Mouse (Mus musculus) Muller cell, postnatal 12 days (primary cell): ENCODE measurements around the gene Tomt.

Experiments
- DNase-seq: peaks from one replicate; pipeline ENCODE4 v3.0.0-alpha.2; 2015; ENCODE audit errors: inconsistent ontology term

Tomt gene

DNA sequence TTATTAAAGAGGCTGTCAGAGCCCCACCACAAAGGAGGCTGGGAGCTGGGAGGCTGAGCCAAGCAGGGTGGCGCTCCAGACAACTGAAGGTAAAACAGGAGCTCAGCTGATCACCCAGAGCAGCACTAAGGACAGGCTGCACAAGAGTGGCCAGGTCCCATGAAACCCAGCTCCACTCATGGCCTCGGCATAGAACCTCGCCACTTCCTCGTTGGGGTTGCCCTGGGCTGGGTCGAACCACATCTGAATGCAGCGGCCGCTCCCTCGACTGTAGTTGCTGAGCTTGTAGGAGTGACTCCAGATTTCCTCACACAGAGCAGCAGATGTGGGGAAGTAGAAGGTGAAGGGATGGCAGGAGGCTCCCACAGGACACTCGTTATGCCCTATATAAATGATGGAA is 47.8 kb downstream of the Tomt start:
- no peak for DNase-seq

DNA sequence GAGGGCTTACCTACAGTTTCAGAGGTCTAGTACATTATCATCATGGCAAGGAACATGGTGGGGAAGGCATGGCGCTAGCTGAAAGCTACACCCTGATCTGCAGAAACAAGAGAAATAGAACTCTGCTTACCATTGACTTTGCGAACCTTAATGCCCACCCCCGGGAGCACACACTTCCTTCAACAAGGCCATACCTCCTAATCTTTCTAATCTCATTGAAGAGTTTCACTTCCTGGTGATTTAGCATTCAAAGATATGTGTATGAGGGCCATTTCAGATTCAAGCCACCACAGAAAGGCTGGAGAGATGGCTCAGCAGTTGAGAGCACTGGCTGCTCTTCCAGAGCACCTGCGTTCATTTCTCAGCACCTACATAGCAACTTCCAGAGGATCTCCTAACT is 49.1 kb downstream of the Tomt start, which contains the start of gene Folr2:
Gene Folr2, minus strand, starts transcription at position 101 of the 400 bp plus-strand sequence.
- DNase-seq, result no peak

DNA sequence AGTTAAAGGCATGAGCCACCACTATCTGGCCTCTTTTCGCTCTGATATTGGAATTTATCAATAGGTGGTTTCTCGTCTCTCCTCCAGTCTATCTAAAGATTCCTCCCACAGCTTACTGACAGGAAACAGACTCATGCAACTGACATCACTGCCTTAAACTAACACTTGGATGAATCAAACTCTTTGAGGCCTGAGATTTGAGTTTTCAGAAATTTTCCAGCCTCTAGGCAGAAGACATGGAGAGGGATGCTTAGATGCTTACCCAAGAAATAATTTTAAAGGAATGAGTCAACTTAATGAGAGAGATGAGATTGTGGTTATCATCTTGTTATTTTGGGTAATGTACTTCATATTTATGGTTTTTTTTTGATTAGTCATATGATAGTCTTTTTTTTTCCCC is 52.3 kb downstream of the Tomt start:
- DNase-seq, result peak; percentile 40

DNA sequence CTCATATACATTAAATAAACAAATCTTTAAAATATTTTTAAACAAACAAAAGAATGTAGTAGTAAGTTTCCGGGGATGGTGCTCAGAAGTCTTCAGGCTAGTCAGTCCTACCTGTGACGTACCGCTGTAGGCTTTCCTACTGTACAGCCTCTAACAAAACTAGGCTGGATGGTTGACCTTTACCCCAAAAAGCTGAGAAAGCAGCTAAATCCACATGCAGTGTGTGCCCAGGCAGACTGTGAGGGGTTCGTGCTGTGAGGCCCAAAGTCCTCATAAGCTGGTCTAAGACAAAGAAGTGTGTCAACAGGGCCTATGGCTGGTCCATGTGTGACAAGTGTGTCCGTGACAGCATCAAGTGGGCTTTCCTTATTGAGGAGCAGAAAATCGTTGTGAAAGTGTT is 53.3 kb downstream of the Tomt start:
- DNase-seq, result no peak

DNA sequence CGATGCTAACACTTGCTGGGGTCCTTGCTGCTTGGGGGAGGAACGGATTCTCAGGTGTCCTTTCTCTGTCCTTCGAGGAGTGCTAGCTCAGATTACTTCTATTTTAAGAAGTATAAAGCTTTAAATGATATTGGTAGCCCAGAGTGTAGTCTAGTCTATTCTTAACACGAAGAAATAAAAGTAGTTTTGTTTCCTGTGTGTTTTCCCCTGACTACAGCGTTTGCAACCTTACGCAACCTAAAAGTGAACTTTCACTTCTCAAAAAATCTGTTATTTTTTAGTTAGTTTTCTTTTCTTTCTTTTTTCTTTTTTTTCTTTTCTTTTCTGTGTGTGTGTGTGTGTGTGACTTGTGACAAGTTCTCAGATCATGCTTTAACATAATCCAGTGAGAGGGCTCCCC is 54.5 kb downstream of the Tomt start:
- no peak for DNase-seq
